ENCODE assay signal across 14 mouse cellular contexts in genomic region chr2:160407720-160408119, GRCm38 (mm10). TPM values are rescaled to one million over a fixed set of nuclear protein-coding genes. Genes with fewer than 3 reads are reported as not detected.
DNase-seq lines count a peak whose midpoint lies in the region; ATAC-seq and TF ChIP-seq lines count a peak whose summit lies in the region.
"Had no signal": no experiment of that assay in that cellular context is flagged by ENCODE, and none has a peak within 500 bp of the region (broad histone marks: within the 10 kb centered on the region; RNA-seq: fewer than 3 reads in every experiment).

No protein-coding gene starts in this region.

- H3K4me3 ChIP-seq in cerebellum, adult 2 months (replicated peaks; ENCODE audit: insufficient read depth, low read depth, low read length) = no peak overlapping the region
- no peak overlapping the region for H3K4me3 ChIP-seq in lung, adult 2 months (replicated peaks; ENCODE audit: extremely low read depth, low read depth, low read length)
- H3K4me3 ChIP-seq: erythroblast, embryonic 14.5 days; liver, embryonic 13.5 days had no signal

- H3K27me3 ChIP-seq in cerebellum, adult 2 months (ENCODE audit: control insufficient read depth, insufficient read depth, low read length) = no peaks in the 10 kb centered on the region; the same call in 1 of the 2 replicates
- H3K27me3 ChIP-seq: liver, embryonic 13.5 days had no signal

- DNase-seq in cerebellum, adult 2 months = no peak
- no peak for DNase-seq in cerebellum, adult 9-11 months
- no peak for DNase-seq in lung, adult 2 months
- DNase-seq in lung, postnatal 25 days (ENCODE audit: low spot score) = no peak
- DNase-seq in thymus, postnatal 4 days = peak; percentile 46
- DNase-seq in thymus, postnatal 25 days = no peak
- no peak for DNase-seq in gastrocnemius, adult 8-10 months (ENCODE audit: low spot score in 2 of 2)
- DNase-seq: cerebellum, postnatal 36 days; liver, embryonic 13.5 days; right cerebral cortex, postnatal 14 days had no signal

- 0 out of 2 replicates have a peak, but pooled peaks have one; percentile 12 for TF ChIP-seq CTCF in cerebellum, adult 2 months (IDR thresholded peaks at IDR 0.05; ENCODE audit: borderline replicate concordance, insufficient read depth, low read depth, low read length)
- TF ChIP-seq CTCF in lung, adult 2 months (IDR thresholded peaks at IDR 0.05; ENCODE audit: insufficient read depth, low read length) = peak; percentile 43; the same call in 1 of the 2 replicates

- no peak for TF ChIP-seq POLR2A in cerebellum, adult 2 months (IDR thresholded peaks at IDR 0.05; ENCODE audit: borderline replicate concordance, insufficient read depth, low read length)
- TF ChIP-seq POLR2A in lung, adult 2 months (IDR thresholded peaks at IDR 0.05; ENCODE audit: borderline replicate concordance, extremely low read depth, low read depth, low read length) = no peak

- H3K4me1 ChIP-seq in cerebellum, adult 2 months (ENCODE audit: control insufficient read depth, insufficient read depth, low read length) = no peaks in the 10 kb centered on the region
- H3K4me1 ChIP-seq in lung, adult 2 months (ENCODE audit: control insufficient read depth, insufficient read depth, low read length) = no peaks in the 10 kb centered on the region
- H3K4me1 ChIP-seq: liver, embryonic 13.5 days had no signal

- WGBS in cerebellum, adult 2 months = 86% methylated on average over 3 of the region's 3 CpGs
- 78% methylated on average over 3 of the region's 3 CpGs for WGBS in lung, adult 2 months

- H3K27ac ChIP-seq in cerebellum, adult 2 months (ENCODE audit: insufficient read depth, low read length) = no peak overlapping the region
- H3K27ac ChIP-seq: hindbrain, embryonic 14.5 days; liver, embryonic 13.5 days had no signal

- no peak for ATAC-seq in erythroid progenitor cell, adult 5-6 weeks (replicated peaks; ENCODE audit: low FRiP score, poor library complexity, severe bottlenecking)
- ATAC-seq: Patski had no signal

RNA-seq across cellular contexts. Expression of gene Mafb, which starts 40.9 kb away (rescaled TPM):
- polyA plus RNA-seq in cerebellum, adult 2 months (2012; rRNA removed) = 2.7 and 4.3 TPM in 2 replicates
- 5.3 and 5.4 TPM in 2 replicates for polyA plus RNA-seq in lung, adult 2 months (2012; rRNA removed)
- 7.6 and 13.4 TPM in 2 replicates for total RNA-seq in erythroid progenitor cell, adult 5-6 weeks (2015; ENCODE audit: low replicate concordance)
- total RNA-seq in erythroid progenitor cell, adult 5-6 weeks (2017; ENCODE audit: low replicate concordance) = 0.30 and 2.3 TPM in 2 replicates
- 10 to 100 TPM in 3 of 4 experiments, 1 to 10 TPM in 1; 9.1 to 25.8 (median 17.9) TPM for total RNA-seq in gastrocnemius, adult 8-10 months (2022)
